Mouse (Mus musculus) small intestine, adult 2 months (tissue): ENCODE results near the gene Cftr.

Experiments used
- CTCF ChIP-seq: fragments of 200-500 bp; IDR thresholded peaks from 2 replicates; pipeline ENCODE4 v1.5.1; 2012; ENCODE audit warnings: low read depth, mild to moderate bottlenecking, control low read depth, inconsistent platforms, low read length, moderate library complexity, mixed read lengths; ENCODE audit not compliant: insufficient replicate concordance, insufficient read length; ENCODE audit errors: extremely low read depth
- POLR2A ChIP-seq: fragments of 200-500 bp; IDR thresholded peaks from 2 replicates; pipeline ENCODE4 v1.6.1; 2012; ENCODE audit warnings: low read depth, mild to moderate bottlenecking, control low read depth, inconsistent platforms, low read length, moderate library complexity

DNA sequence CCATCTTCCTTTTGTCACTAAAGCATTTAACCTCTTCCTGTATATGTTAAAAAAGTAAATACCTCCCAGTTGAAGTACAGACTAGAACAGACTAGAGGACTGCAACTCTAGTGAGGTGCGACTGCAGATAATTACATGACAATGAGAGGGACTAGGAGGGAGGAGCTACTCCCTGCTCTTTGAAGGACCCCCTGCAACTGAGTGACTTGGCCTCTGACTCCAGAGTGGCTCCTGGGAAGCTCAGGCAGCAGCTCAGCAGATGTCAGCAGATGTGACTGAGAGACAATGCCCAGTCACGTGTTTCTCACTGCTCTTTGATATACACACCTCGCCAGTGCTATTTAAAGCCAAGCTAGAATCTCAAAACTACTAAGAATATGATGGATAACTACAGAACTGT is 54.7 kb downstream of the Cftr start:
- TF ChIP-seq CTCF (no peak), POLR2A (no peak)
